Mouse (Mus musculus) testis, postnatal 14 days (tissue): ENCODE results near the gene Lancl1.

Experiments
- DNase-seq: peaks from one replicate; pipeline ENCODE4 v3.0.0; 2021; ENCODE audit warnings: low spot score

The Lancl1 gene

GRCm38 (mm10) chr1:67017101-67017870 lies 21.4 kb downstream of the Lancl1 start:
- no peak for DNase-seq

DNA sequence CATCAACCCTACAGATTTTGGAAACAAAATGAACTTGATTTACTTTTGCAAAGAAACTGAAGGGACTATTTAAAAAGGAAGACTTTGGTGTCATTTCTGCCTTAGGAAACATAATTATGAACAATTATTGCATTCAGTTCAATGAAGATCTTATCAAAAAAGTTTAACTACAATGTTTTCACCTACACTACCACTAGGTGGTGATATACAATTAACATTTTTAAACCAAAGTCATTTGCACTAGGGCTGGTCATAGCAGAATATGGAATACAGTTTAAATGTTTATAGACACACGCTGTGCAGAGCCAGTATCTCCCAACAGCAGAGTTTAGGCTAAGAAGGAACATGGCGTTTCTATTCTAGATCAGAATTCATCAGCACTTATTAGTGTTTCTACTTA lies 24.5 kb downstream of the Lancl1 start:
- DNase-seq, result no peak

- DNase-seq, result no peak
These were observed 28.2 kb downstream of the Lancl1 start for GRCm38 (mm10) chr1:67010520-67010919.

GRCm38 (mm10) chr1:67003699-67004098 lies 35.0 kb downstream of the Lancl1 start:
- DNase-seq, result no peak

DNA sequence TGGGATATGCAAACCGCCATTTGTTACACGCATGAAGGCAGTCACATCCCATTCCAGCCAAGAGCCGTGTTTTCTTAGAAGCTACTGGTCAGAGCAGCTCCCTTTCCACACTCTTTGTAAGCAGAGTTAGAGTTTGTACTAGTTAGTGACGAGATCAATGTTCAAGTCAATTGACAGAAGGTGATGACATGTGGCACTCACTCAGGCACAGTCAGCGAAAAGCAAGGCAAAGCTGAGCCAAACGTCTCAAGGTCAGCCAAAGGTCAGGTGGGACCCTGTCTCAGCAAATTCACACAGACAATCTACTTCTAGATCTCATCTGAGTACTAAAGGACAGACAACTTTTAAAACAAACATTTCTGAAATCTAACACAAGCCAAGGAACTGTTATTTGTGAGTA lies 36.4 kb downstream of the Lancl1 start:
- DNase-seq, result no peak

DNA sequence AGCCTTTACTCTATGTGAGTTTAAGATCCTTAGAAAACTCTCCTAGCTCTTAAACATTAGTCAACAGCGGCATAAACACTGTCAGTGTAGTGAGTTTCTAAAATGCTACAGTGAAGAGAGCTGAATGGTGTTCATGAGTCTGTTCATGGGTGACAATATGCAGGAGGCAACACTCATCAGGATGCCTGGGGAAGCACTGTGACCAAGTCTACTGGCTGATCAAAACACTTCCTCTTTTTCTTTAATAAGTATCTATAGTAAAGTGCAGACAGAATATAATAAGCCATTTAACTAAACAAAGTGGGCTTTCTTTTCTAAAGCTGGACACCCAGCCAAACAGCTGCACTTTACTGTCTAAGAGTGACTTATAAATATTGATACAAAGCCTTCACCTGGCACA lies 37.3 kb downstream of the Lancl1 start:
- DNase-seq, result no peak

DNA sequence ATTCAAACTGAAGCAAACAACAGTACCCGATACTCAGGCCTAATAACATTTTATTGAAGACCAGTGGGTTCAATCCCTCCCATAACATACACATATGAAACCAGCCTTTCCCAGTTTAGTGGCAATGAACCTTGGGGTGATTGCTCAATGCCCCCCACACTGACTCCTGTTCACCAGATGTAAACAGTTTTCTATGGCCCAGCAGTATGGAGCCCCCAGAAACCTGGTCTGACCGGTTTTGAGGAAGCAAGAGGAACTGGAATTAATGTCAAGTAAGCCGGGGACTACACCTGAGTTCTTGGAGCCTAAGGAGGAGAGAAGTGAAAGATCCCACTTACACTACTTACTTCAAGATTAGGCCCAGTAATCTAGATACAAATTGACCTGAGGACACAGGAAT lies 38.2 kb downstream of the Lancl1 start:
- DNase-seq, result no peak

- DNase-seq, result no peak
These were observed 40.1 kb downstream of the Lancl1 start for GRCm38 (mm10) chr1:66998601-66999000.

- no peak for DNase-seq
These were observed 40.5 kb downstream of the Lancl1 start for GRCm38 (mm10) chr1:66998188-66998587.

- DNase-seq, result no peak
These were observed 41.9 kb downstream of the Lancl1 start for GRCm38 (mm10) chr1:66996819-66997218.

DNA sequence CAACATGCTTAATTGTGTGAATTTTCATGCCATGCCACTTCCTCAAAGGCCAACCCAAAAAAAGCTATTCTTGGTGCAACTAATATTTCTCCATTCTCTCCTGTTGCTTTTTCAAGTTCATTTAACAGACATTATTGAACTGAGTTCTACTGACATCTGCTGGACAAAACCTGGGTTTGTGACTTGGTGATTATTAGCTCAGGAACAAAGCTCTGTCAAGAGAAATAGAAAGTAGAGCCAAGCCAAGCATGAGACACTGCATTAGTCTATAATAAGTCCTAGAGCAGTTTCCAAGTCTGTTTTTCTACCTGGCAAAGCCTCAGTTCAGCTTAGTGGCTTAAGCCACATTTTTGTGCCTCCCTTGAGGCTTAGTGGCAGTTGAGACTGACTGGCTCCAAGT lies 45.9 kb downstream of the Lancl1 start:
- no peak for DNase-seq

GRCm38 (mm10) chr1:66987558-66988190 lies 51.0 kb downstream of the Lancl1 start:
- DNase-seq, result no peak

DNA sequence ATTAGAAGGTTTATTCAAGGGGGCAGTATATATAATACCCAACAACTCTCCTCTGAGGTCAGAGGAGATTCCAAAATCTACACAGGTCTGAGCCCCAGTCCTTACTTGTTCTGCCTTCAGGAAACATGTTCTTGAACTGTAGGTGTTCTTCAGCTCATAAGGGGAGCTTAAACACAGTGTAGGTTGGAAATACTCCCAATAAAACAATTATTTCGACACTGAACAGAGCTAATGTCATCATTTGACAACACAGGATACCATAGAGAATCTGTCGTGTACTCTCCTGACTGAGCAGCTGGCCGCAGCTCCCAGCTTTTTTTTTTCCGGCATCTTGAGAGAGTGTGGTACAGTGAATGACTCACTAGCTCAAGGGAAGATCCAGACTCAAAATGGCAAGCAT lies 52.8 kb downstream of the Lancl1 start:
- no peak for DNase-seq

GRCm38 (mm10) chr1:66985129-66985698 lies 53.5 kb downstream of the Lancl1 start:
- DNase-seq, result no peak

GRCm38 (mm10) chr1:66980129-66980528 lies 58.5 kb downstream of the Lancl1 start:
- no peak for DNase-seq

- no peak for DNase-seq
These were observed 63.2 kb downstream of the Lancl1 start for GRCm38 (mm10) chr1:66975456-66975855.

GRCm38 (mm10) chr1:66964857-66965256 lies 73.8 kb downstream of the Lancl1 start:
- DNase-seq, result no peak

DNA sequence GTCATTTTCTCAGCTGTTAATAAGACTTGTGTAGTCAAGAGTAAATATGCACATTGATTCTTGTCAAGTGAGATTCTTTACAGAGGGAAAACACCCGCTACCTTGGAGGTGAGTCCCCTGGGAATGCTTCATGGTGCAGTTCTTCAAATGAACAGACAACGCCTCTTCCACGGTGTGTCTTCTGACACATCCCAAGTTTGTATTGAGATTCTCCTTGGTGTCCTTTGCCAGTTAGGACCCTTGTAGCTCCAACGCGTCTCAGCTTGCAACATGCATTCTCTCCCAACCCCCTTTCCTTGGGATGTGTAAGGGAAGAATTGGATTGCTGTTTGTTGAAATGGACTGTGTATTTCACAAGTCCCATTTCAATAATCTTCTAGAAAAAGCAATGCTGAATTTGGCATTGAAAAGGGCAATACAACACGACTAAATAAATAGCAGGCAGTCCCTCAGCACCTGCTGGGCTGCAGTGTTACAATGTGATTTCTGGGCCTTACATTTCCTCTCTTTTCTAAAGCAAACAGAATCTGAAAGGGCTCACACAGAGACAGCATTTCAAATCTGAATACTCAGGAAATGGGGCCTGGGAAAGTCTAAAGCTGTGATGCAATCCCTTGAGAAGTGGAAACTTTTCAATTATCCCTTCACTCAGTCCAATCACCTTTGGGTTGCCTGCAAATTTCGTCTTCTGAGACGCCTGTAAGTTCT lies 78.0 kb downstream of the Lancl1 start:
- DNase-seq, result no peak

DNA sequence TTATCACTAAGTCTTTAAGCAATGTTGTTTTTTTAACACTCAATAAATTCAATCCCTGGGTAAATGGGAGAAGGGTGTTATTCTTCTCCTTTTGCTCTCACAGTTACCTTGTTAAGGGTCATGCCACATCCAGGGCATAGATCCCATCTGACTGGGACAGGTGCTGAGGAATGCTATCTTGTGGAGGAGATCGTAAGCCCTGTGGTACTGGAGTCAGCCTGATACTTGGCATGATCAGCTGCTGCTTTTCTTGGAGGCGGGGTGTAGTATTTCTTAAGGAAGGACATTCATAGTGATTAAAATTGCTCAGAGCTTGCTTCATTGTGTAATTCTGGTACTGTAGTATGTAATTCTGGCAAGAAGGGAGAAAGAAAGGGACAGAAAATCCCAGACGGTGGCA lies 81.3 kb downstream of the Lancl1 start:
- no peak for DNase-seq

GRCm38 (mm10) chr1:66951086-66951485 lies 87.6 kb downstream of the Lancl1 start:
- no peak for DNase-seq
